Mouse (Mus musculus) liver (tissue): Measurements from ENCODE around the gene Gm20767.
"Not testable (repeated sequence)": the region's sequence is repeated elsewhere in the genome, so short reads cannot be mapped to it uniquely, and the experiment has no call there.

Experiments
- DNase-seq: peaks from one replicate; pipeline ENCODE4 v3.0.0-alpha.2; 2020; ENCODE audit warnings: mixed read lengths

The Gm20767 gene

DNA sequence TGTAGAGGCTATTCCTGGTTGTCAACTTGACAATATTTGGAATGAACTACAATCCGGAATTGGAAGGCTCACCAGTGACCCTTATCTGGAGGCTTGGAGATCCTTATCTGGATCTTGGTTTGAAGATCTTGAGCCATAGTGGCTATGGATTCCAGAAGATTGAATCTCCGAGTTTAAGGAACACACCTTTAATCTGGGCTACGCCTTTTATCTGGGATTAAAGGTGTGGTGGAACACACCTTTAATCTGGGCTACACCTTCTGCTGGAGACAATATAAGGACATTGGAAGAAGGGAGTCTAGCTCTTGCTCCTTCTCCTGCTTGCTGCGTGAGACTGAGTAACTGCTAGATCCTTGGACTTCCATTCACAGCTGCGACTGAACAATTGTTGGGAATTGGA lies at the start of gene Gm20767:
TSS of gene Gm20767 (plus strand) at position 301 of the 400 bp plus-strand sequence.
- DNase-seq = not testable (repeated sequence)

GRCm38 (mm10) chr13:120092950-120093349 lies 47.1 kb upstream of the Gm20767 start:
- DNase-seq = not testable (repeated sequence)

- not testable (repeated sequence) for DNase-seq
Observed at GRCm38 (mm10) chr13:120096241-120096937, 43.7 kb upstream of the Gm20767 start.

- not testable (repeated sequence) for DNase-seq
Observed at GRCm38 (mm10) chr13:120096938-120097256, 43.1 kb upstream of the Gm20767 start.

- not testable (repeated sequence) for DNase-seq
Observed at GRCm38 (mm10) chr13:120099327-120099726, 40.7 kb upstream of the Gm20767 start.

GRCm38 (mm10) chr13:120106504-120106903 lies 33.5 kb upstream of the Gm20767 start:
- not testable (repeated sequence) for DNase-seq

- DNase-seq = not testable (repeated sequence)
Observed at GRCm38 (mm10) chr13:120107000-120107399, 33.0 kb upstream of the Gm20767 start.

GRCm38 (mm10) chr13:120142348-120142747 lies 2.3 kb downstream of the Gm20767 start:
- DNase-seq = not testable (repeated sequence)

- DNase-seq = not testable (repeated sequence)
Observed at GRCm38 (mm10) chr13:120149660-120150407, 9.8 kb downstream of the Gm20767 start.

- not testable (repeated sequence) for DNase-seq
Observed at GRCm38 (mm10) chr13:120150589-120150988, 10.5 kb downstream of the Gm20767 start.

DNA sequence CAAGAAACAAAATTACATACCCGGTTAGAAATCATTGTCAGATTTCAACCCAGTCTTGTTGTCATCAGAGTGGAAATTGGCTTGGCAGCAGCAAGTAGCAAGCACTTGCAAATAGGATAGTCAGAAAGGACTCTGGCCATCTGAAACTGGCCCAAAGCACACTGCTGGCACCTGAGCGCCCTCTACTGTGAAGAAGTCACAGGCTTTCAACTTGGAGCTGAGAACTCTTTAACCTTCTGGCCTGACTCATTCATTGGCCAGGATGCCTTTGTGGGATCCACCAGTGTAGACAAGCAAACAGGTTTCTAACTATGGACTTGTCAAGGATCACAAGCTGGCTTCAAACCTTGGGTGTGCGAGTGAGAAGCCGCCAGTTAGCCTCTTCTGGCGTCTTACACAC lies 28.3 kb downstream of the Gm20767 start:
- not testable (repeated sequence) for DNase-seq

DNA sequence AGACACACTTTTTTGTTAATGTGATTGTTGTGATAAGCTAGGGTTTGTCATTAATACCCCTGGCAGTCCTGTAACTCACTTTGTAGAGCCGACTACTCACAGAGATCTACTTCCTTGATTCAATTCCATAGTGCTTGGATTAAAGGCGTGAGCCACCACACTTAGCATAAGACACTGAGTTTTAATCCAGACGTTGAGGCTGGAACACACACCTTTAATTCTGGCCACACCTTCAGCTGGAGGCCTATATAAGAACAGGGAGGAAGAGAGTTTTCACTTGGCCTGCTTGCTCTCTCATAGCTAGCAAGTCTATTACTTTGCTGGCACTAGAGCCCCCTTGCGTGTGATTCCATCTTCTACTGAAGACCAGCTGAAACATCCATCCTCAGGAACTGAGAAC lies 32.1 kb downstream of the Gm20767 start, which contains the start of gene Gm21818:
TSS of gene Gm21818 (plus strand) at position 301 of the 400 bp plus-strand sequence.
- DNase-seq = not testable (repeated sequence)

GRCm38 (mm10) chr13:120196189-120196821 lies 56.3 kb downstream of the Gm20767 start:
- DNase-seq = not testable (repeated sequence)
